Mouse (Mus musculus) heart, postnatal 0 days (tissue): ENCODE data around the gene Ncam1.

Experiments used
- CTCF ChIP-seq: IDR thresholded peaks from 2 replicates; pipeline ENCODE4 v1.5.1; 2016; ENCODE audit warnings: antibody characterized with exemption, control low read depth, low read depth
- EP300 ChIP-seq: IDR thresholded peaks from 2 replicates; pipeline ENCODE4 v1.6.1; 2016; ENCODE audit warnings: antibody characterized with exemption, low read depth

DNA sequence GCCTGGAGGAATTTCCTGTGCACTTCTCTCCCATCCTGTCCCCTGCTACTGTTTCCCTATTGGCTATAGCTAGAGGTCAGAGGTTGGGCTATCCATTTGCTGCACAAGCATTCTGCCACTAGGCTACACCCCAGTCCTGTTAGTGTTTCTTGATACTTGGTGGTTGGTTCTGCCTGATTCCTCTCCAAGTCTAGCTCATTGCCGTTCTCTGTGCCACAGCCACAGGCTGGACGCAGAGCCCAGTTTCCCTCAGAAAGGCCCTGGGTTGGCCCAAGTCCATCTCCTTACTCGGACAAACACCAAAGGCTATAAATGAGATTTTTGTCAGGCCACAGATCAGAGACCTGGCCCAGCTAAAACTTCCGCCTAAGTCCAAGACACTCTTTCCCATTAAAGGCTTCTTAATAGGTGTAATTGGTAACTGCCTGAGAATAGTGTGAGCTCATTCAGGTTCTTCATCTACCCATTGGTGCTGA lies 140.3 kb downstream of the Ncam1 start:
- TF ChIP-seq EP300 (no peak), CTCF (no peak)
